Mouse (Mus musculus) v-Abl transformed pro-B cells (cell line): ENCODE data around the gene B3gnt9.

Source experiments
- in situ Hi-C, 2 experiments: fragments of 400-800 bp; cut with MboI; formaldehyde crosslinking; loops; one replicate each; pipeline ENCODE4 v1.15.1; 2025; ENCODE audit not compliant: unreplicated experiment in 2 of 2

The B3gnt9 gene

GRCm38 (mm10) chr8:105286907-105287306 is 32.0 kb upstream of the B3gnt9 start:
- in situ Hi-C loops, result loop anchor here (5.0 to 10.0 kb wide), 4 partner anchors 35 to 165 kb away; partner anchors contain the start of gene D230025D16Rik (in 1 of the 2)

- in situ Hi-C loops, result loop anchor here (5.0 to 10.0 kb wide), 4 partner anchors 33 to 163 kb away; partner anchors contain the start of gene D230025D16Rik (in 1 of the 2)
Observed at GRCm38 (mm10) chr8:105285514-105285913, 30.6 kb upstream of the B3gnt9 start.

GRCm38 (mm10) chr8:105283074-105283473 is 28.1 kb upstream of the B3gnt9 start:
- in situ Hi-C loops, result loop anchor here (5.0 to 10.0 kb wide), 2 partner anchors 58 to 161 kb away; partner anchors contain the start of gene D230025D16Rik (in 1 of the 2)

GRCm38 (mm10) chr8:105282239-105282638 is 27.3 kb upstream of the B3gnt9 start:
- in situ Hi-C loops, result loop anchor here (5.0 to 10.0 kb wide), 2 partner anchors 57 to 160 kb away; partner anchors contain the start of gene D230025D16Rik (in 1 of the 2)

- in situ Hi-C loops, result loop anchor here (5.0 to 10.0 kb wide), 2 partner anchors 57 to 160 kb away; partner anchors contain the start of gene D230025D16Rik (in 1 of the 2)
Observed at GRCm38 (mm10) chr8:105281821-105282220, 26.9 kb upstream of the B3gnt9 start.

GRCm38 (mm10) chr8:105280567-105280966 is 25.6 kb upstream of the B3gnt9 start:
- in situ Hi-C loops, result loop anchor here (5.0 to 10.0 kb wide), 2 partner anchors 56 to 158 kb away; partner anchors contain the start of gene D230025D16Rik (in 1 of the 2)

GRCm38 (mm10) chr8:105278911-105279334 is 24.0 kb upstream of the B3gnt9 start:
- in situ Hi-C loops, result no loop called here

GRCm38 (mm10) chr8:105276292-105277120 is 21.6 kb upstream of the B3gnt9 start:
- in situ Hi-C loops, result no loop called here

GRCm38 (mm10) chr8:105275840-105276239 is 20.9 kb upstream of the B3gnt9 start, which contains the start of gene Nol3:
TSS of gene Nol3 (plus strand) at chr8:105276140.
- in situ Hi-C loops, result no loop called here

GRCm38 (mm10) chr8:105275387-105275786 is 20.4 kb upstream of the B3gnt9 start:
- in situ Hi-C loops, result no loop called here

GRCm38 (mm10) chr8:105270916-105271186 is 15.9 kb upstream of the B3gnt9 start:
- in situ Hi-C loops, result no loop called here

- in situ Hi-C loops, result no loop called here
Observed at GRCm38 (mm10) chr8:105270101-105270915, 15.4 kb upstream of the B3gnt9 start.

GRCm38 (mm10) chr8:105269461-105269947 is 14.6 kb upstream of the B3gnt9 start, which contains the start of gene Hsf4:
TSS of gene Hsf4 (plus strand) at chr8:105269801.
- in situ Hi-C loops, result loop anchor here in 1 of 2 experiments (10.0 kb wide), 1 partner anchor 105 kb away; no protein-coding TSS in a partner anchor

- in situ Hi-C loops, result loop anchor here in 1 of 2 experiments (10.0 kb wide), 1 partner anchor 104 kb away; no protein-coding TSS in a partner anchor
Observed at GRCm38 (mm10) chr8:105269075-105269458, 14.1 kb upstream of the B3gnt9 start.

GRCm38 (mm10) chr8:105268342-105269074 is 13.6 kb upstream of the B3gnt9 start:
- in situ Hi-C loops, result loop anchor here in 1 of 2 experiments (10.0 kb wide), 1 partner anchor 104 kb away; no protein-coding TSS in a partner anchor

- in situ Hi-C loops, result loop anchor here in 1 of 2 experiments (10.0 kb wide), 1 partner anchor 102 kb away; no protein-coding TSS in a partner anchor
Observed at GRCm38 (mm10) chr8:105266775-105267174, 11.8 kb upstream of the B3gnt9 start.

GRCm38 (mm10) chr8:105265128-105265527 is 10.2 kb upstream of the B3gnt9 start:
- in situ Hi-C loops, result loop anchor here in 1 of 2 experiments (10.0 kb wide), 1 partner anchor 100 kb away; no protein-coding TSS in a partner anchor

GRCm38 (mm10) chr8:105264024-105264982 is 9.3 kb upstream of the B3gnt9 start, which contains the start of the genes Tradd and Fbxl8:
TSS of gene Tradd (minus strand) at chr8:105264609.
TSS of gene Fbxl8 (plus strand) at chr8:105264648.
- in situ Hi-C loops, result loop anchor here in 1 of 2 experiments (10.0 kb wide), 1 partner anchor 100 kb away; no protein-coding TSS in a partner anchor
